Mouse (Mus musculus): Measurements from ENCODE around the gene Dctn3. TPM values are rescaled to one million over a fixed set of nuclear protein-coding genes. Genes with fewer than 3 reads are reported as not detected.

Dctn3 gene
- polyA plus RNA-seq, 1 experiment from 2014 or later, result 146 TPM

- WGBS, result 74% methylated on average over 10 of the region's 11 CpGs
- no peak overlapping the region for H3K27ac ChIP-seq (replicated peaks)
Observed at GRCm38 (mm10) chr4:41666646-41667045, 56.3 kb downstream of the Dctn3 start.

GRCm38 (mm10) chr4:41665009-41665675, 57.8 kb downstream of the Dctn3 start:
- H3K4me2 ChIP-seq (replicated peaks), result no peak overlapping the region
- no peak for ATAC-seq (ENCODE audit: insufficient number of reproducible peaks, low FRiP score, low TSS enrichment, low read depth)
- no peaks in the 10 kb centered on the region for H3K27me3 ChIP-seq
- WGBS, result 8% methylated on average over 7 of the region's 8 CpGs
- H3K4me1 ChIP-seq, result peaks cover 35% of the 10 kb centered on the region
- no peak overlapping the region for H3K4me3 ChIP-seq (replicated peaks)
- H3K9me3 ChIP-seq (replicated peaks), result no peaks in the 10 kb centered on the region
- no peak overlapping the region for H3K27ac ChIP-seq (replicated peaks)
- no peak overlapping the region for H3K9ac ChIP-seq
- no peaks in the 10 kb centered on the region for H3K36me3 ChIP-seq

More at GRCm38 (mm10) chr4:41666646-41667045, 56.3 kb downstream of the Dctn3 start:
- Histone ChIP-seq H3K4me1 (peaks cover 28% of the 10 kb centered on the region), H3K27me3 (0 out of 2 replicates have a peak, but pooled peaks cover 3% of the 10 kb centered on the region), H3K9ac (no peak overlapping the region), H3K36me3 (no peaks in the 10 kb centered on the region), H3K4me2 (replicated peaks) (no peak overlapping the region), H3K4me3 (replicated peaks) (no peak overlapping the region), H3K9me3 (replicated peaks) (no peaks in the 10 kb centered on the region)
- ATAC-seq (ENCODE audit: insufficient number of reproducible peaks, low FRiP score, low TSS enrichment, low read depth), result no peak

Other genes starting within 250 kb of the Dctn3 start
- gene AI464131, start 220.1 kb downstream of the Dctn3 start, polyA plus RNA-seq (2015; fragmentation: Nextera tagmentation; extraction: Ambion mirVana), result 7.6 and 7.7 TPM in 2 replicates
- 15.1 and 31.4 TPM in 2 replicates for gene 1110017D15Rik, start 205.8 kb downstream of the Dctn3 start, polyA plus RNA-seq (2015; fragmentation: Nextera tagmentation; extraction: Ambion mirVana)
- 3.2 and 3.6 TPM in 2 replicates for gene Fam219a, start 153.6 kb downstream of the Dctn3 start, polyA plus RNA-seq (2015; fragmentation: Nextera tagmentation; extraction: Ambion mirVana)
- 3.3 and 4.6 TPM in 2 replicates for gene Dnaic1, start 153.4 kb downstream of the Dctn3 start, polyA plus RNA-seq (2015; fragmentation: Nextera tagmentation; extraction: Ambion mirVana)
- 23.8 and 27.3 TPM in 2 replicates for gene Enho, start 82.8 kb downstream of the Dctn3 start, polyA plus RNA-seq (2015; fragmentation: Nextera tagmentation; extraction: Ambion mirVana)
- gene Cntfr, start 26.1 kb downstream of the Dctn3 start, polyA plus RNA-seq (2015; fragmentation: Nextera tagmentation; extraction: Ambion mirVana), result 16.2 and 19.0 TPM in 2 replicates
- gene Il11ra1, start 23.2 kb downstream of the Dctn3 start, polyA plus RNA-seq (2015; fragmentation: Nextera tagmentation; extraction: Ambion mirVana), result 407 and 429 TPM in 2 replicates
- 70.0 and 79.8 TPM in 2 replicates for gene Rpp25l, start 9.6 kb downstream of the Dctn3 start, polyA plus RNA-seq (2015; fragmentation: Nextera tagmentation; extraction: Ambion mirVana)
- 0.12 and 0.16 TPM in 2 replicates for gene Arid3c, start 8.0 kb upstream of the Dctn3 start, polyA plus RNA-seq (2015; fragmentation: Nextera tagmentation; extraction: Ambion mirVana)
- 41.4 and 45.5 TPM in 2 replicates for gene Galt, start 32.1 kb upstream of the Dctn3 start, polyA plus RNA-seq (2015; fragmentation: Nextera tagmentation; extraction: Ambion mirVana)
- 75.9 and 79.7 TPM in 2 replicates for gene Sigmar1, start 33.0 kb upstream of the Dctn3 start, polyA plus RNA-seq (2015; fragmentation: Nextera tagmentation; extraction: Ambion mirVana)
- gene Ccl27a, start 51.1 kb upstream of the Dctn3 start, polyA plus RNA-seq (2015; fragmentation: Nextera tagmentation; extraction: Ambion mirVana), result 36.5 and 43.8 TPM in 2 replicates
- gene Gm21541, start 180.4 kb upstream of the Dctn3 start, polyA plus RNA-seq (2015; fragmentation: Nextera tagmentation; extraction: Ambion mirVana), result 39.2 and 41.8 TPM in 2 replicates
- gene Gm20878, start 218.4 kb upstream of the Dctn3 start, polyA plus RNA-seq (2015; fragmentation: Nextera tagmentation; extraction: Ambion mirVana), result 2.6 and 3.7 TPM in 2 replicates
- gene Fam205a4, start 242.9 kb upstream of the Dctn3 start, polyA plus RNA-seq (2015; fragmentation: Nextera tagmentation; extraction: Ambion mirVana), result 0.28 and 0.34 TPM in 2 replicates

All from embryonic facial prominence, embryonic 15.5 days (tissue).